Comparison of ENCODE assay signal across 10 mouse cellular contexts in the genomic region with DNA sequence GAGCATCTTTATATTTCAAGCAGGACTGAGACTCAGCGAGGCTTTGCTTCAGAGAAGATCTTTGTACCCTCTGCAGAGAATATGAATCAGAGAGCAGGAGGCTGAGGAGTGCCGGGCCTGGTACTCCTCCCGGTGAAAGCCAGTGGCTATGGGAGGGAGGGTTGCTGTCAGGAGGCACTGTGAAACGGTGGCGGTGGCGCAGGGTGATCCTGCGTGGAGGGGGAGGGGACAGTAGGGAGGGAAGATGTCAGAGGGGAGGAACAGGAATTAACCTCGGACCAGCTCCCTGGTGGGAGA. TPM values are rescaled to one million over a fixed set of nuclear protein-coding genes. Genes with fewer than 3 reads are reported as not detected.
DNase-seq lines count a peak whose midpoint lies in the region; ATAC-seq lines count a peak whose summit lies in the region.
"Had no signal": no experiment of that assay in that cellular context is flagged by ENCODE, and none has a peak within 500 bp of the region (broad histone marks: within the 10 kb centered on the region; RNA-seq: fewer than 3 reads in every experiment).

No protein-coding gene starts in this region.

- DNase-seq in heart, embryonic 10.5 days (ENCODE audit: low spot score): no peak
- no peak for DNase-seq in heart, postnatal 36 days
- no peak for DNase-seq in midbrain, embryonic 14.5 days
- no peak for DNase-seq in embryo, embryonic 10 days (ENCODE audit: low spot score)
- DNase-seq in embryo, embryonic 10.5 days (ENCODE audit: low spot score): no peak
- no peak for DNase-seq in right cerebral cortex, postnatal 36 days (ENCODE audit: low spot score in 2 of 2)

- H3K4me3 ChIP-seq in heart, embryonic 10.5 days: peak overlapping the region; percentile 44; the same call in 1 of the 2 replicates
- H3K4me3 ChIP-seq in embryonic facial prominence, embryonic 13.5 days: no peak overlapping the region
- peak overlapping the region; percentile 13; the same call in 1 of the 2 replicates for H3K4me3 ChIP-seq in hindbrain, embryonic 15.5 days
- H3K4me3 ChIP-seq in midbrain, embryonic 14.5 days (replicated peaks; ENCODE audit: low read depth, low read length): no peak overlapping the region
- H3K4me3 ChIP-seq: liver, embryonic 15.5 days; myocyte had no signal

- no peak for ATAC-seq in embryonic facial prominence, embryonic 13.5 days (ENCODE audit: insufficient number of reproducible peaks, insufficient read depth, low FRiP score, low TSS enrichment, low read depth)
- ATAC-seq in hindbrain, embryonic 15.5 days (ENCODE audit: low FRiP score, low read depth): peak; percentile 40; the same call in 1 of the 2 replicates
- no peak for ATAC-seq in midbrain, embryonic 14.5 days (ENCODE audit: low FRiP score, low TSS enrichment)

- peak overlapping the region; percentile 55; the same call in 1 of the 2 replicates for H3K4me2 ChIP-seq in embryonic facial prominence, embryonic 13.5 days
- H3K4me2 ChIP-seq in hindbrain, embryonic 15.5 days: peak overlapping the region; percentile 49
- H3K4me2 ChIP-seq in midbrain, embryonic 14.5 days (ENCODE audit: low read length): peak overlapping the region; percentile 27; the same call in 1 of the 2 replicates

- peak overlapping the region; percentile 32; the same call in 1 of the 2 replicates for H3K9ac ChIP-seq in embryonic facial prominence, embryonic 13.5 days
- peak overlapping the region; percentile 9; the same call in 1 of the 2 replicates for H3K9ac ChIP-seq in hindbrain, embryonic 15.5 days
- H3K9ac ChIP-seq in midbrain, embryonic 14.5 days (replicated peaks; ENCODE audit: low read length): peak overlapping the region; percentile 27; the same call in 1 of the 2 replicates
- H3K9ac ChIP-seq: liver, embryonic 15.5 days had no signal

- peaks cover 16% of the 10 kb centered on the region for H3K4me1 ChIP-seq in heart, embryonic 10.5 days
- H3K4me1 ChIP-seq in embryonic facial prominence, embryonic 13.5 days: peaks cover 5% of the 10 kb centered on the region; the same call in 1 of the 2 replicates
- H3K4me1 ChIP-seq in hindbrain, embryonic 15.5 days (replicated peaks): peaks cover 11% of the 10 kb centered on the region; the same call in 1 of the 2 replicates
- 0 out of 2 replicates have a peak, but pooled peaks cover 5% of the 10 kb centered on the region for H3K4me1 ChIP-seq in midbrain, embryonic 14.5 days (ENCODE audit: control insufficient read depth, insufficient read depth, low read length)

- 14% methylated on average over 8 of the region's 8 CpGs for WGBS in heart, embryonic 10.5 days
- 24% methylated on average over 8 of the region's 8 CpGs for WGBS in embryonic facial prominence, embryonic 13.5 days
- 20% methylated on average over 8 of the region's 8 CpGs for WGBS in hindbrain, embryonic 15.5 days
- 26% methylated on average over 8 of the region's 8 CpGs for WGBS in midbrain, embryonic 14.5 days

- H3K27ac ChIP-seq in heart, embryonic 10.5 days: no peak overlapping the region
- H3K27ac ChIP-seq in embryonic facial prominence, embryonic 13.5 days: no peak overlapping the region
- H3K27ac ChIP-seq in hindbrain, embryonic 15.5 days (replicated peaks): no peak overlapping the region
- no peak overlapping the region for H3K27ac ChIP-seq in midbrain, embryonic 14.5 days (replicated peaks; ENCODE audit: low read depth, low read length)
- H3K27ac ChIP-seq: liver, embryonic 15.5 days had no signal

- H3K9me3 ChIP-seq in heart, embryonic 10.5 days: no peaks in the 10 kb centered on the region
- no peaks in the 10 kb centered on the region for H3K9me3 ChIP-seq in embryonic facial prominence, embryonic 13.5 days
- H3K9me3 ChIP-seq in hindbrain, embryonic 15.5 days: no peaks in the 10 kb centered on the region
- H3K9me3 ChIP-seq in midbrain, embryonic 14.5 days (ENCODE audit: control insufficient read depth, low read length): no peaks in the 10 kb centered on the region
- H3K9me3 ChIP-seq: liver, embryonic 15.5 days had no signal

- peaks cover 45% of the 10 kb centered on the region for H3K27me3 ChIP-seq in heart, embryonic 10.5 days (ENCODE audit: insufficient read depth, poor library complexity, severe bottlenecking)
- H3K27me3 ChIP-seq in embryonic facial prominence, embryonic 13.5 days: peaks cover 28% of the 10 kb centered on the region
- 0 out of 2 replicates have a peak, but pooled peaks cover 8% of the 10 kb centered on the region for H3K27me3 ChIP-seq in hindbrain, embryonic 15.5 days
- H3K27me3 ChIP-seq in midbrain, embryonic 14.5 days (ENCODE audit: control insufficient read depth, insufficient read depth, low read length): 0 out of 2 replicates have a peak, but pooled peaks cover 6% of the 10 kb centered on the region

- no peaks in the 10 kb centered on the region for H3K36me3 ChIP-seq in heart, embryonic 10.5 days
- no peaks in the 10 kb centered on the region for H3K36me3 ChIP-seq in embryonic facial prominence, embryonic 13.5 days
- H3K36me3 ChIP-seq in hindbrain, embryonic 15.5 days: no peaks in the 10 kb centered on the region
- no peaks in the 10 kb centered on the region for H3K36me3 ChIP-seq in midbrain, embryonic 14.5 days (ENCODE audit: control insufficient read depth, insufficient read depth, low read length)
- H3K36me3 ChIP-seq: liver, embryonic 15.5 days had no signal

- intact Hi-C loops in heart, postnatal 36 days (cut with DNase I): loop anchor here (1.0 to 10.0 kb wide), 3 partner anchors 33 to 153 kb away; partner anchors contain the start of gene Akt1

RNA-seq across cellular contexts. Expression of gene Cep170b, which starts 12.7 kb away (rescaled TPM):
- 3.9 and 6.6 TPM in 2 replicates for polyA plus RNA-seq in heart, embryonic 10.5 days (2016; fragmentation: Nextera tagmentation; extraction: Ambion mirVana)
- total RNA-seq in heart, postnatal 36 days (2021): 10 to 100 TPM in 1 of 2 experiments, 1 to 10 TPM in 1; 9.2 to 11.3 TPM
- 13.8 and 16.7 TPM in 2 replicates for polyA plus RNA-seq in embryonic facial prominence, embryonic 13.5 days (2015; fragmentation: Nextera tagmentation; extraction: Ambion mirVana)
- 45.7 and 48.8 TPM in 2 replicates for polyA plus RNA-seq in hindbrain, embryonic 15.5 days (2015; fragmentation: Nextera tagmentation; extraction: Ambion mirVana)
- polyA plus RNA-seq in midbrain, embryonic 14.5 days (2014; fragmentation: Nextera tagmentation; extraction: Ambion mirVana): 31.7 and 33.7 TPM in 2 replicates

RNA-seq across cellular contexts. Expression of gene Zbtb42, which starts 28.9 kb away (rescaled TPM):
- polyA plus RNA-seq in heart, embryonic 10.5 days (2016; fragmentation: Nextera tagmentation; extraction: Ambion mirVana): 3.9 and 4.3 TPM in 2 replicates
- 1 to 10 TPM; 4.7 to 5.7 TPM for total RNA-seq in heart, postnatal 36 days (2021)
- 2.3 and 3.1 TPM in 2 replicates for polyA plus RNA-seq in embryonic facial prominence, embryonic 13.5 days (2015; fragmentation: Nextera tagmentation; extraction: Ambion mirVana)
- 2.3 and 4.2 TPM in 2 replicates for polyA plus RNA-seq in hindbrain, embryonic 15.5 days (2015; fragmentation: Nextera tagmentation; extraction: Ambion mirVana)
- polyA plus RNA-seq in midbrain, embryonic 14.5 days (2014; fragmentation: Nextera tagmentation; extraction: Ambion mirVana): 1.9 and 3.5 TPM in 2 replicates

RNA-seq across cellular contexts. Expression of gene Akt1, which starts 32.8 kb away (rescaled TPM):
- polyA plus RNA-seq in heart, embryonic 10.5 days (2016; fragmentation: Nextera tagmentation; extraction: Ambion mirVana): 57.1 and 82.0 TPM in 2 replicates
- total RNA-seq in heart, postnatal 36 days (2021): 100 to 1,000 TPM; 184 to 212 TPM
- 49.7 and 60.0 TPM in 2 replicates for polyA plus RNA-seq in embryonic facial prominence, embryonic 13.5 days (2015; fragmentation: Nextera tagmentation; extraction: Ambion mirVana)
- polyA plus RNA-seq in hindbrain, embryonic 15.5 days (2015; fragmentation: Nextera tagmentation; extraction: Ambion mirVana): 150 and 159 TPM in 2 replicates
- 64.8 and 82.1 TPM in 2 replicates for polyA plus RNA-seq in midbrain, embryonic 14.5 days (2014; fragmentation: Nextera tagmentation; extraction: Ambion mirVana)

RNA-seq across cellular contexts. Expression of gene Pld4, which starts 52.9 kb away (rescaled TPM):
- 0.57 and 2.9 TPM in 2 replicates for polyA plus RNA-seq in heart, embryonic 10.5 days (2016; fragmentation: Nextera tagmentation; extraction: Ambion mirVana)
- 1 to 10 TPM; 6.1 to 8.9 TPM for total RNA-seq in heart, postnatal 36 days (2021)
- 6.1 and 7.3 TPM in 2 replicates for polyA plus RNA-seq in embryonic facial prominence, embryonic 13.5 days (2015; fragmentation: Nextera tagmentation; extraction: Ambion mirVana)
- polyA plus RNA-seq in hindbrain, embryonic 15.5 days (2015; fragmentation: Nextera tagmentation; extraction: Ambion mirVana): 6.3 and 9.2 TPM in 2 replicates
- 3.3 and 6.0 TPM in 2 replicates for polyA plus RNA-seq in midbrain, embryonic 14.5 days (2014; fragmentation: Nextera tagmentation; extraction: Ambion mirVana)

Comparison
In these comparisons a context has a peak if more than half of its experiments do, and no peak if none do; other contexts are left out.
1. H3K4me3 ChIP-seq: peak in heart, embryonic 10.5 days (single experiment) and hindbrain, embryonic 15.5 days (single experiment); none in embryonic facial prominence, embryonic 13.5 days (single experiment) and midbrain, embryonic 14.5 days (single experiment).
2. Peak in every context shown above with its lines, with median percentiles within 50 percentile points of each other: H3K4me2 ChIP-seq and H3K9ac ChIP-seq.